Mouse (Mus musculus) ES-E14 (cell line): ENCODE measurements around the gene Spata18. TPM values are rescaled to one million over a fixed set of nuclear protein-coding genes. Genes with fewer than 3 reads are reported as not detected.

ENCODE experiments used
- DNase-seq: peaks from one replicate; pipeline ENCODE4 v3.0.0-alpha.2; 2013; ENCODE audit warnings: low read depth, low spot score
- H3K27ac ChIP-seq: 2 replicates; pipeline ENCODE4 v1.5.1; 2012; ENCODE audit warnings: low read depth, mild to moderate bottlenecking, low read length, moderate library complexity, mixed read lengths; ENCODE audit not compliant: poor library complexity, insufficient read depth, severe bottlenecking
- H3K36me3 ChIP-seq: 2 replicates; pipeline ENCODE4 v1.6.1; 2012; ENCODE audit warnings: mild to moderate bottlenecking, low read length, moderate library complexity, mixed read lengths; ENCODE audit not compliant: control insufficient read depth, poor library complexity, insufficient read depth, severe bottlenecking
- H3K4me1 ChIP-seq, 2 experiments: fragments of 150-350 bp in 1 of 2; sonication (generic) in 1 of 2; 2 replicates each; pipeline ENCODE4 v1.6.1; 2012; ENCODE audit warnings: low read length in 2 of 2, mild to moderate bottlenecking in 1 of 2, mixed read lengths in 1 of 2; ENCODE audit not compliant: control insufficient read depth in 2 of 2, insufficient read depth in 2 of 2, poor library complexity in 1 of 2
- H3K4me3 ChIP-seq, 2 experiments: fragments of 150-350 bp in 1 of 2; sonication (generic) in 1 of 2; 2 replicates each; pipeline ENCODE4 v1.5.1; 2012; ENCODE audit warnings: low read length in 2 of 2, low read depth in 1 of 2, mild to moderate bottlenecking in 1 of 2, mixed read lengths in 1 of 2; ENCODE audit not compliant: insufficient read depth in 1 of 2, poor library complexity in 1 of 2, severe bottlenecking in 1 of 2
- H3K9ac ChIP-seq: 2 replicates; pipeline ENCODE4 v1.6.1; 2012; ENCODE audit warnings: low read depth, mild to moderate bottlenecking, low read length, mixed read lengths; ENCODE audit not compliant: poor library complexity, insufficient read depth, severe bottlenecking
- H3K9me3 ChIP-seq: fragments of 150-350 bp; sonication (generic); 2 replicates; pipeline ENCODE4 v1.6.1; 2012; ENCODE audit warnings: low read depth, mild to moderate bottlenecking, low read length; ENCODE audit not compliant: control insufficient read depth, insufficient read depth
- CHD2 ChIP-seq: IDR thresholded peaks from 2 replicates; pipeline ENCODE4 v1.6.1; 2014; ENCODE audit warnings: mild to moderate bottlenecking, low read depth, low read length, inconsistent platforms
- HCFC1 ChIP-seq: IDR thresholded peaks from 2 replicates; pipeline ENCODE4 v1.6.1; 2012; ENCODE audit warnings: low read length, inconsistent platforms, borderline replicate concordance; ENCODE audit not compliant: insufficient read depth
- MAFK ChIP-seq: IDR thresholded peaks from 2 replicates; pipeline ENCODE4 v1.6.1; 2014; ENCODE audit warnings: mild to moderate bottlenecking, low read depth, low read length, inconsistent platforms; ENCODE audit not compliant: insufficient read depth
- ZC3H11A ChIP-seq: IDR thresholded peaks from 2 replicates; pipeline ENCODE4 v1.6.1; 2012; ENCODE audit warnings: low read depth, mild to moderate bottlenecking, inconsistent platforms, low read length, borderline replicate concordance
- ZNF384 ChIP-seq: IDR thresholded peaks from 2 replicates; pipeline ENCODE4 v1.6.1; 2012; ENCODE audit warnings: low read depth, low read length, inconsistent platforms
- in situ Hi-C, 2 experiments: fragments of 600-800 bp; cut with MboI; formaldehyde crosslinking; loops; one replicate each; pipeline ENCODE4 v1.15.1; 2025; ENCODE audit warnings: low sequenced_read_pairs in 2 of 2, inconsistent platforms in 1 of 2; ENCODE audit not compliant: unreplicated experiment in 2 of 2
- total RNA-seq: library from RNA; depleted of rRNA; stranded (reverse); fragments of 300-350 nt; gene quantifications from 2 replicates; pipeline ENCODE4 v1.2.3, GENCODE M21; 2012; rRNA removed

The Spata18 gene
- total RNA-seq, 1 experiment, result not detected

GRCm38 (mm10) chr5:73725981-73726380 is 74.8 kb downstream of the Spata18 start:
- no peaks in the 10 kb centered on the region for H3K9me3 ChIP-seq
- H3K4me1 ChIP-seq, result no peaks in the 10 kb centered on the region
- no peak overlapping the region for H3K4me3 ChIP-seq
- in situ Hi-C loops, result no loop called here
- no peak for TF ChIP-seq MAFK
- H3K27ac ChIP-seq, result no peak overlapping the region
- H3K9ac ChIP-seq, result no peak overlapping the region
- H3K36me3 ChIP-seq, result no peaks in the 10 kb centered on the region
- no peak for DNase-seq

GRCm38 (mm10) chr5:73728651-73729050 is 77.5 kb downstream of the Spata18 start:
- Histone ChIP-seq H3K9ac (no peak overlapping the region), H3K4me1 (no peaks in the 10 kb centered on the region), H3K4me3 (no peak overlapping the region), H3K9me3 (no peaks in the 10 kb centered on the region), H3K27ac (no peak overlapping the region), H3K36me3 (no peaks in the 10 kb centered on the region)
- TF ChIP-seq MAFK, result no peak
- no peak for TF ChIP-seq HCFC1
- no peak for TF ChIP-seq CHD2
- no peak for TF ChIP-seq ZNF384
- no peak for TF ChIP-seq ZC3H11A
- no peak for DNase-seq
- in situ Hi-C loops, result no loop called here

Other genes with a start within 250 kb of the Spata18 start
- gene Cwh43, start 245.3 kb upstream of the Spata18 start, total RNA-seq, result 0.21 and 0.31 TPM in 2 replicates
- gene Dcun1d4, start 170.4 kb upstream of the Spata18 start, total RNA-seq, result 14.9 and 15.2 TPM in 2 replicates
- not detected in 2 replicates for gene Lrrc66, start 18.9 kb upstream of the Spata18 start, total RNA-seq
- gene Sgcb, start 3.6 kb upstream of the Spata18 start, total RNA-seq, result 4.3 and 4.9 TPM in 2 replicates